Mouse (Mus musculus) kidney, adult 2 months (tissue): Measurements from ENCODE around the gene Tas1r1.

ENCODE experiments used
- CTCF ChIP-seq: fragments of 200-500 bp; conservative IDR thresholded peaks from 2 replicates; pipeline ENCODE4 v1.5.1; 2011; ENCODE audit warnings: low read depth, mild to moderate bottlenecking, control low read depth, low read length, moderate library complexity, mixed read lengths; ENCODE audit not compliant: insufficient read depth, insufficient read length
- POLR2A ChIP-seq: fragments of 200-500 bp; IDR thresholded peaks from one replicate; pipeline ENCODE4 v1.6.1; 2011; ENCODE audit warnings: low read depth, low read length, control low read depth

GRCm38 (mm10) chr4:152077191-152077590 is 38.8 kb upstream of the Tas1r1 start:
- TF ChIP-seq POLR2A: no peak
- no peak for TF ChIP-seq CTCF
